Mouse (Mus musculus): Measurements from ENCODE around the gene Gm49320.

Gm49320 gene

DNA sequence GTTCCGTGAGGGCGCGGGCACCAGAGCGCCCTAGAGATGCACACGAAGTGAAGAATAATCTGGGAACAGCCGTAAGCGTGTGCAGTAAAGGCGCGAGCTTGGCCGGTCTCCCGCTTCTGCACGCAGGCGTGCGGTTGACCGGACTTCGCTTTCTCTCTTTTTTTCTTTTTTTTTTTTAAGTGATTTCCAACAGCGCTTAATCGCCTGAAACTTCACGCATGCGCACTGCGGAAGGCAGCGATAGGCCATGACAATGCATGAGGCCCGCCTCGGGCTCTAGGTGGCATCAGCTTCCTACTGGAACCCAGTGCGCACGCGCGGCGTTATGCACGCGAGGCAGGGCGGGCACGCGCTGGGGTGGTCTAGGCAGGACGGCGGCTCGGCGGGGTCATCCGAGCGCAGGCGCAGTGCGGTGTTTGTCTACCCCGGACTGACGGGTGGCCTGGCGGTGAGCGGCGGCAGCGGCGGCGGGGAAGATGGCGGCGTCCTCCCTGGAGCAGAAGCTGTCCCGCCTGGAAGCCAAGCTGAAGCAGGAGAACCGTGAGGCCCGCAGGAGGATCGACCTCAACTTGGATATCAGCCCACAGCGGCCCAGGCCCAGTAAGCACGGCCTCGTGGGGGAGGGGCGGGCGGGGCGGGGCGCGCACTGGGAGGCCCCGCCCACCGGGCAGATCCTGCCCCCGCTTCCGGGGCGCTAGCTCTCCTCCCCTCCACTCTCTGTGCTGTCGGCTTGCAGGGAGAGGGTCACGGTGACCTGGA lies at the start of gene Gm49320, which contains the start of gene Map2k7:
TSS of gene Gm49320 (plus strand) at position 432 of the 759 bp plus-strand sequence.
TSS of gene Map2k7 (plus strand) at position 307 of the 759 bp plus-strand sequence.
- DNase-seq (ENCODE audit: low read depth, low spot score), result peak; percentile 100

DNA sequence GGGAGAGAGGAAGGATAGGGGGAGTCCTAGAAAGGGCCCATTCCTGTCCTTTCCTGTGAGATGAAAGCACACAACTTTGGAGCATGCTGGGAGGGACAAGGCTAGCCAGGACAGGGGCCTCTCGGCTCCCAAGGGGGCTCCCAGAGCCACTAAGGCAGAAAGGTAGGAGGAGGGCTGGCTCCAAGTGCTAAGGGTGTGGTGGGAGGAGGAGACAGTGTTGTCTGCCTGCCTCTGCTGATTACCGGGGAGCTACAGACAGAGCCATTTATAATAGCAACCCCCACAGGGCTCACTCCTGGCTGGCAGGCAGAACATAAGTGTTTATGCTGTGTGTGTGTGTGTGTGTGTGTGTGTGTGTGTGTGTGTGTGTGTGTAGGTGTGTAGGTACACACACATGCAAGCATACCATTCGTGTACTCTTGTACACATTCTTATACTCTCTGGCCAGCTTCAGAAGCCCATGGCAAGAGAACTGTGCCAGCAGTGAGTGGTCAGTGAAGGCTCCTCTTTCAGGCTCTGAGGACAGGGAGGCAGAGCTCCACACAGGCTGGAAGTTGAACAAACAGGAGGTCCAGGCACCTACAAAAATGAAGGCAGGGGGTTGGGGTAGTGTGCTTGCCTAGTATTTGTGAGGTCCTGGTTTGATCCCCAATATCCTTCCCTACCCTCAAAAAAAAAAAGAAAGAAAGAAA lies 49.5 kb upstream of the Gm49320 start:
- DNase-seq (ENCODE audit: low read depth, low spot score), result no peak

DNA sequence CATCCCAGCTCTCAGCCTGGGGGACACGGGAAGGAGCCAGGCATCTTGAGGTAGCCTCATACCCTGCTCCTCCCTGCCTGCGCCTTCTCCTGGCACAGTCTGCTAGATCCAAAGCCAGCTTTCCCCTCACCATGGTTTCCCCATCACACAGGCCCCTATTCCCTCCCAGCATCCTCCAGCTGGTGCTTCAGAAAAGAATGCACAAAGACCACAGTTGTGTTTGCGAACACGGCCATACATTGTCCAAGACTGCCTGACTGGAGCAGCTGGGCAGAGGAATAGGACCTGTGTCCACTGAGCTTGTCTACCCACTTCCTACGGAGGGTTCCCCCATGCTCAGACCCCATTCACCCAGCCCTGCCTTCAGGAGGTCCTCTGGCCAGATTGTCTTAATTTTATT lies 46.4 kb upstream of the Gm49320 start:
- DNase-seq (ENCODE audit: low read depth, low spot score), result no peak

DNA sequence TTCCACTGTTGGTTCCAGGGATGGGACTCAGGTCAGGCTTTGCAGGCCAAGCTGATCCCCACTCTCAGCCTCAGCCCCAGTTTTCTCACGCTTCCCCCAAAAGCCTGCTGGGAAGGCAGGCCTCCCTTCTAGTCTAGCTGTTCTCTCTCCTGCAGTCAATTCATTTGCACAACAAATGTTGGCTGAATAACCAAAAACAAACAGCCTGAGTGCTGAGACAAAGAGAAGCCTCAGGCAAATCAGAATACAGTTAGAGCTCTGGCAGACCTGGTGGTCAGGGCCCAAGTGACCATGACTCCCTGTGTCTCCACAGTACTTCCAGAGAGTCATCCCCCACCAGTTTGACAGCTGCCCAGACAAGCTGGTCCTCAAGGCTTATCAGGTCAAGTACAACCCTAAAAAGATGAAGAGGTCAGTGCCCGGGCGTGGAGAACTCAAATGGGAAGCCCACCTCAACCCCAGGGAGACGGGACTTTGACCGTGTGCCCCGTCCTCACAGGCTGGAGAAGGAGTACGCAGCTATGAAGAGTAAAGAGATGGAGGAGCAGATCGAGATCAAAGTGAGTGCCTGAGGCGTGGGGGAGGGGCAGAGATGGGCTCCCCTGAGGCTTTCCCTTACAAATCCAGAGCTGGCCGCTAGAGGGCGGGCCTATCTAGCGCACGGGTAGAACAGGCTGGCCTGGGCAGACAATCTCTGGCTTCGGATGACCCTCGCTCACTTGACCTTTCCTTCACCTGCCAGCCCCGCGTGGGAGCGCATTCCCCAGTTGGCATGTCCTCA lies 45.7 kb upstream of the Gm49320 start:
- DNase-seq (ENCODE audit: low read depth, low spot score), result peak; percentile 81

DNA sequence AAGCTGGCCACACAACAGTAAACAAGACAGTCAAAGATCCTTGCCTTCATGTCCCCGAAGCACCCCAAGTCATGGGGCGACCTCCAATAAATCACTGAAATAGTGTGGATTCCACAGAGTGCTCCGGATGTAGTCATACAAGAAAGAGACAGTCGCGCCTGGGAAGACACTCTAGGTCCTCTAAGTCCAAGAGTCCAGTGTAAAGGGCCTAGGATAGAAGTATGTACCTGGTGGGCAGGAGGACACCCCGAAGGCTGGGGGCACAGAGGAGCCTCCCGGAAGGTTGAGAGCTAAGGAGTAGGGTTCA lies 45.1 kb upstream of the Gm49320 start:
- no peak for DNase-seq (ENCODE audit: low read depth, low spot score)

DNA sequence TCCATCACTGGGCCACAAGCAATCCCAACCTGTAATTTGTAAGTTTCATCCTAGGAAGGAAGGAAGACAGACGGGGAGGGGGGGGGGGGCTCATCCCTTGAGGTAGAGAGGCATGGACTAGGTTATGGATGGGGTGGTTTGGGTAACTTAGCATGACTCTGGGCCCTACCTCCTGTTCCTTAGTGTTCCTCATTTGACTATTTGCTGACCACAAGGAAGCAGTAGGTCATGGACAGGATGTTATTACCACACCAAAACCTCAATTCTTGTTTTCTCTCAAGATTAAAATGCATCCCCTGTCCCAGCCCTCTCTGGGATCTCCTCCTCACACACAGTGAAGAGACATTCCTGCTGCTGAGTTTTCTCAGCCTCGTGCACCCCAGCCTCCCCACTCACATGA lies 37.3 kb upstream of the Gm49320 start:
- DNase-seq (ENCODE audit: low read depth, low spot score), result no peak

DNA sequence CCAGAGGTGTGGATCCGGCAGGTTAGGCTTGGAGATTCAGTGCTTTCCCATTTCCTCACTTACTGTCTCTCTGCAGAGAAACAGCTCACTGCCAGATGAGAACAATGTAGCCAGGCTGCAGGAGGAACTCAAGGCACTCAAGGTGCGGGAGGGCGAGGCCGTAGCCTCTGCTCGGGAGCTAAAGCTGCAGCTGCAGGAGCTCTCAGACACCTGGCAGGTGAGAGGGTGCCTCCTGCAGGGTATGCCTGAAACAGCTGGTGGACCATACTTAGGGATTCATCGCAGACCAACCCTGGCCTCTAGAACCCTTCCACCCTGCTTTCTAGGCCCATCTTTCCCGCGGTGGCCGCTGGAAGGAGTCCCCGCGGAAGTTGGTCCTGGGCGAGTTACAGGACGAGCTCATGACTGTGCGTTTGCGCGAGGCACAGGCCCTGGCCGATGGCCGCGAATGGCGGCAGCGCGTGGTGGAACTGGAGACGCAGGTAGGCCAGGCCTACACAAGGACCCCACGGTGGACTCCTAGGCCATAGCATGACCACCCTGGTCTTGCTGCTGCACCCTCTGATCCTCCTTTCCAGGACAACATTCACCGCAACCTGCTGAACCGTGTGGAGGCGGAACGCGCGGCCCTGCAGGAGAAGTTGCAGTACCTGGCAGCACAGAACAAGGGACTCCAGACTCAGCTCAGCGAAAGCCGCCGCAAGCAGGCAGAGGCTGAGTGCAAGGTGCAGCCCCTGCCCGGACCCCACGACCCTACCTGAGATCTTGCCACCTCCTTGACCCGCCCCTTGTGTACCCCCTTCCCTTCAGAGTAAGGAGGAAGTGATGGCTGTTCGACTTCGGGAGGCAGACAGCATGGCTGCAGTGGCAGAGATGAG lies 33.2 kb upstream of the Gm49320 start:
- DNase-seq (ENCODE audit: low read depth, low spot score), result no peak

DNA sequence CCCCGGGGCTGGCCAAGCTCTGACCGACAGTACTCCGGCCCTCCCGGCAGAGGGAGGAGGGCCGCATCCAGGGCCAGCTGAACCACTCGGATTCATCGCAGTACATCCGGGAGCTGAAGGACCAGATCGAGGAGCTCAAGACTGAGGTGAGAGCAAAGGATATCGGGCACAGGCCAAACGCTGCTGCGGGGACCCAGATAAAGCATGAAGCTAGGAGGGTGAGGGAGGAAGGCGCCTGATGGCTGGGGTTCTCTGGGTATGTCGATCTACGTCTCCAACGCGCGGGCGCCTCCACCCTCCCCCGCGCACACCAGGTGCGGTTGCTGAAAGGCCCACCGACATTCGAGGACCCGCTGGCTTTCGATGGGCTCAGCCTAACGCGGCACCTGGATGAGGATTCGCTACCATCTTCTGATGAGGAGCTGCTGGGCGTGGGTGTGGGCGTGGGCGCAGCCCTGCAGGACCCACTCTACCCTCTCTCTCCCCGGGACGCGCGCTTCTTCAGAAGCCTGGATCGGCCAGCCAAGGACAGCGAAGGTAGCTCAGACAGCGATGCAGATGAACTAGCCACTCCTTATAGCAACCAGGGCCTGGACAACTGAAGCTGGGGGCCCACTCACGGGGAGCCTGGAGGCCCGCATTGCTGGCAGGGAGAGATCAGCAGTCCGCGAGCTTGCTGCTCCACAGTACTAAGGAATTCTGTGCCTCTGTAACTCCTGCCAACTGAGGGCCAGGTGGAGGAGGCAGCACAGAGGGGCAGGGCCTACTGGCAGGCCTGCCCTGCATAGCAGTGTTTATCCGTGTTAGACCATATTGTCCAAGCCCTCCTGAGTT lies 32.3 kb upstream of the Gm49320 start:
- no peak for DNase-seq (ENCODE audit: low read depth, low spot score)

DNA sequence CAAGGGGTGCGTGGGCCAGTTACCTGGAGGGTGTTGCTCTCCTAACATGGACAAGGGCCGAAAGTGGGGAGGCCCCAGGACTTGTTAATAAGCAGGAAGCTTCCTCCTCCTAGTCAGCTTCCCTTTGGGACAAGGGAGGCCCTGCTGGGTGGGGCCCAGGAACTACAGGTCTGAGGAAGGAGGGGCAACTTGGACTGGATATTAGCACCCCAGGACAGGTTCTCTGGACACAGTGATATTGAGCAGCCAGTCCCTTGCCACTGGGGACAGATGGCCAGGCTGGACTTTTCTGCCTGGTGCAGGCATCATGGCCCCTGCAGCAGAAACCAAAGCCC lies 31.7 kb upstream of the Gm49320 start:
- no peak for DNase-seq (ENCODE audit: low read depth, low spot score)

DNA sequence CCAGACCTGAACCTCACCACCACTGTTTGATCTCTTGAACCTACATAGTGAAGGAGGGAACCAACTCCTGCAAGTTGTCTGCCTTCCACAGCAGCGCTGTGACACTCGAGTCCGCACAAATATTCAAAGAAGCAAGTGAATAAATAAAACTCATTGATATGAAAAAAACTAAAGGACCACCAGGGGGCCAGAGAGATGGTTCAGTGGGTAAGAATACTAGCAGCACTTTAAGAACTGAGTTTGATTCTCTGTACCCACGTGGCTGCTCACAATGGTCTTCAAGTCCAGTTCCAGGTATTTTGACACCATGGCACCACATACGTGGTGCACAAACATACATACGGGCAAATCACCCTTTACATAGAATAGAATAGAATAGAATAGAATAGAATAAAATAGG lies 27.6 kb upstream of the Gm49320 start:
- DNase-seq (ENCODE audit: low read depth, low spot score), result no peak

DNA sequence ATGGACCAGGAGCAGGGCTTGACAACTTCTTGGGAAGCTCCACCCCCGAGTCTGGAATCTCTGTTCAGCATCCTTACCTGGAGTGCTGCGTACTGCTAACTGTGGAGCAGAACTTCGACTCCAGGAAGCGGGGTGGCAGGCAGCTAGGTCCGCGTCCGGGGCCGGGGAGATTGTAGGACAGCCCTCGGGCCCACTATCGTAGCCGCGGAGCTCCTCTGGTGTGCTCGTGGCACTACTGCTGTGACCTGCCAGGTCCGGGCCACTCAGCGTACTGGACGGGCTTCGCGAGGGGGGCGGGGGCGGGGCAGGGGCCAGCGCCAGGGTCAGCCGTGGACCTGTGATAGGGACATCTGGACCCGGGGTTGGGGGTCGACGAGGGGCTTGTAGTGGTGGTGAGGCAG lies 25.9 kb upstream of the Gm49320 start:
- no peak for DNase-seq (ENCODE audit: low read depth, low spot score)

DNA sequence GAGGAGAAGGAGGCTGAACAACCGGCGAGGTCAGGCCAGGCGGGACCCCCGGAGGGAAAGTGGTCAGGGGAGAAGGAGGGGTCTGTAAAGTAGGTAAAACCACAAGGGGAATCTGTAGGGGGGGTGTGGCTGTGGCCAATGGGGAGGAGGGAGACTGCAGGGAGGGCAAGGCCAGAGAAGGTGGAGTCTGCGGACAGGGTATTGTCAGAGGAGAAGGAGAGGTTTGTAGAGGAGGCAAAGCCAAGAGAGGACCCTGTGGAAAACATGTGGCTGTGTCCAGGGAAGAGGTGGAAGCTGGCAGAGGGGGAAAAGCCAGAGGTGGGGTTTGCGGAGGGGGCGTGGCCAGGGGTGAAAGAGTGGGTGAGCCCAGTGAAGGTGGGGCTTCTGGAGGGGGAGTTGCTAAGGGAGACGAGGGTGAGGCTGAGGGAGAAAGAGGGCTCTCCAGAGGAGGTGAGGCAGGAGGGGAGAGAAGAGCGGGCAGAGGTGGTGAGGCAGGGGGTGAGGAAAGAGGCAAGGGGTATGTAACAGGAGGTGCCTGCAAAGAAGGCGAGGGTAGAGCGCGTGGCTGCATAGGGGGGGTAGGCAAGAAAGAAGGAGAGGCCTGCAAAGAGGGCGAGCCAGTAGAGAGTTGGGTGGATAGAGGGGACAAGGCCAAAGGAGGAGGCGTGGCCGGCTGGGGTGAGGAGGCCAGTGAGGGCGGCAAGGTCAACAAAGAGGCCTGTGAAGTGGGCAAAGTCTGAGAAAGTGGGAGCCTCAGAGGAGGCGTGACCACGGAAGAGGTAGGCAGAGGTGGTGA lies 25.3 kb upstream of the Gm49320 start:
- no peak for DNase-seq (ENCODE audit: low read depth, low spot score)

DNA sequence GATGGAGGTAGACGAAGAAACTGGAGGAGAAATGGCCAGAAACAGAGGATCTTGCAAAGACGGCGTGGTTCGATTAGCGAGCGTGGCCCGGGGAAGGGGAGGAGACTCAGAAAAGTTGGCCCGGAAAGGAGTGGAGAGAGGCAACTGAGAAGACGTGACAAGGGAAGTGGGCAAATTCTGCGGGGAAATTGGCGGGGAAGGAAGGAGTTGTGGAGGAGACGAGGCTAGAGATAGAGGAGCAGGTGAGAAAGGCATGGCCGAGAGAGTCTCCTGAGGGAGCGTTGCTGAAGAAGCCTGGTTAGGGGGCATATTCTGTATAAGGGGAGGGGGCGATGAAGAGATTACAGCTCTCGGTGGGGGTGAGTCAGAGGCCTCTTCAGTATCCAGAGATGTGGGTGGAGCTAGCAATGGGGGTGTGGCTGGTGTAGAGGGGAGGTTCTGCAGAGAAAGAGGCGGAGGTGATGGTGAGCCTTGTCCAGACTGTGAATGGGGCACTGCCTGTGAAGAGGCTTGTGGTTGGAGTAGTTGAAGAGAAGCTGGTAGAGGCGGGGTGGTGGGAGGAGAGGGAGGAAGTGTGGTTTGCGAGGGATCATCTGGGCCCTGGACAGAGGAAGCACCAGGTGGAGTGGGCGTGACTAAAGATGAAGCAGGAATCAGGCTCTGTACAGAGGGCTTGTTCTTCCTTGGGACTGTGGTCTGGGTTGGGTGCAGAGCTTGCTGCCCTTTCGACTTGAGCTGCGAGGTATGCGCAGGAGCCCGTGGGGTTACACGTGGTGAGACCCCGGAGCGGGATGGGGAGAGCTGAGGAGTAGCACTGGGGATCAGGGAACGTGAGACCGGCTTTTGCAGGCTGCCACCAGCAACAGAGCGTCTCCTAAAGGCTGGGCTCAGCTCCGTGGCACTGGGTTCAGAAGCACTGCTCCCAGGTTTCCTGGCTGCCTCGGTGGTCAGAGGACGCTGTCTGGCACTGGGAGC lies 24.4 kb upstream of the Gm49320 start:
- no peak for DNase-seq (ENCODE audit: low read depth, low spot score)

DNA sequence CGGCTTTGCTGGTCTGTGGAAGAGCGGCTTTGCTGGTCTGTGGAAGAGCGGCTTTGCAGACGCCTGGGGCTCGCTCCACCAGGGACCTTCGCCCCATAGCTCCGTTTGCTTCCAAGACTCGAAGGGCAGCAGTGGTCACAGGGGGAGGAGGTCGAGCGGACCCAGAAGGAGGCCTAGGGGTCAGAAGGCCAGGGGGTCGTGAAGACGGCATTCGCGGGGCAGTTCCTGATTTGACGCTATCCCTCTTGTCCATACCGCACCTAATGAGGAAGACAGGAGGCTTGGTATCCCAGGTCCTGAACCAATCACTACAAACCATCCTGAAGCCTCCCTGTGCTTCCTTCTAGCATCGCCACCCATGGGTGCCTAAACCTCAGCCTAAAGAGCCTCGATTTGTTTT lies 22.4 kb upstream of the Gm49320 start:
- no peak for DNase-seq (ENCODE audit: low read depth, low spot score)

DNA sequence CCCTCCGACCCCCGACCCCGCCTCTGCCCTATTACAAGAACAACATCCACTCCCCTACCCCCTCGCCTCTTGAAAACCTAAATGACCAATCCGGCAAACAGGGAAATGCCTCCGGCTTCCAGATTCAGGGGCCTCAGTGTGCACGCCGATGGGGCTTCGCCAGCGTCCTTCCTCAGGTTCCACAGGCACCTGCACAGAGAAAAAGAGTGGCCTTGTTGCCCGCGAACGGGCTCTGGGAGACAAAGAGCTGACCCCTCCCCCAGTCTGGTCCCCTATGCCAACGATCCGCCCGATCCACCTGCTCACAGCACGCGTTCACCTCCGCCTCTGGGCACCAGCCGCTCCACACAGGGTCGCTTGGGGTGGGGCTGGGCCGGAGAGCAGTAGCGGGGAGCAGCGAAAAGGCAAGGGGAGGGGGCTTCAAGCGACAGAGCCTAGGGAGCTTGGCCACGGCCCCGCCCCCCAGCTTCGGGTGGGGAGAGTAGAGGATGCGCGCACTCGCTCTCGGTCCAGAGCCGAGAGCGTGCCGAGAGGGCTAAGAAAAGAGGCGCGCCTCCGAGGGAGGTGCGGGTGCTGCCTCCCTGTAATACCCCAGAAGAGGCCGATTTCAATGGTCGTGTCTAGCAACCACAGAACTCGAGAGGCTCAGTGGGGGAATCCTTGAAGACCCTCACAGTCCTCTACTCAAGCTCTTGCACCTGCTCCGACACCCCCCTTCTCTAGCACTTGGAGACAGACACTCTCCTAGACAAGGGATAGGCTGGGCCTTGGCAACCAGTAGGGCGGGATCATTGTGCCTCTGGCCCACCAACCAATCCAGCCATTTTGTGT lies 21.7 kb upstream of the Gm49320 start, which contains the start of gene Prr36:
TSS of gene Prr36 (minus strand) at position 669 of the 831 bp plus-strand sequence.
- DNase-seq (ENCODE audit: low read depth, low spot score), result peak; percentile 75

DNA sequence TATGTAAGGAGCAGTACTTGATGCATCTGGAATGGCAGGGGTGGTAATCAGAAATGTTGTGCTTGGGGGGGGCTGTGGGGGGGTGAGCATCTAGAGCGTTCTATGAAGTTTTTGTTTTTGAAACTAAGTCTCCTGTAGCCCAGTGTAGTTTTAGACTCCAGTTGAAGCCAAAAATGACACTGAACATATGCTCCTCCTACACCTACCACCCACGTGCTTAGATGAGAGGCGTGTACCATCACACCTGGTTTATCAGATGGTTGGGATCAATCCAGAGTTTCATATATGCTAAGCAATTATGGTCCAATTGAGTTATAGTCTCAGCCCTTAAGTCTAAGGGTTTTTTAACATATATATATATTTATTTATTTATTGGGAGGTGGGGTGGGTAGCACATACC lies 19.0 kb upstream of the Gm49320 start:
- no peak for DNase-seq (ENCODE audit: low read depth, low spot score)

DNA sequence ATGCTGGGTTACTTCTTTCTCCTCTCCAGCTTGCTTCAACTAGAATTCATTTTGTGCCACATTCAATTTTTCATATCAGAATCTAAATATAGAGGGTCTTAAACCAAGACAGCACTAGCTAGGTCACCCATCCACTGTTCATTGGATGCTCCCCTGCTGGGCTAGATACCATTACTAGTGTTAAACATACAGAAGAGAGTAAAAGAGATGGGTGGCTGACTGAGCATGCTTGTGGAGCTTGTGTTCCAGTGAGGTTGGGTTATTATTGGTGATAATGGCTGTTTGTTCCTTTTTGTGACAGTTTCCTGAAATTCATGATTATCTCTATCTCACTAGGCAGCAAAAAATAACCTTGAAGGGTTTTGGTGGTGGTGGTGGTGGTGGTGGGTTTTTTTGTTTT lies 16.6 kb upstream of the Gm49320 start:
- DNase-seq (ENCODE audit: low read depth, low spot score), result no peak

DNA sequence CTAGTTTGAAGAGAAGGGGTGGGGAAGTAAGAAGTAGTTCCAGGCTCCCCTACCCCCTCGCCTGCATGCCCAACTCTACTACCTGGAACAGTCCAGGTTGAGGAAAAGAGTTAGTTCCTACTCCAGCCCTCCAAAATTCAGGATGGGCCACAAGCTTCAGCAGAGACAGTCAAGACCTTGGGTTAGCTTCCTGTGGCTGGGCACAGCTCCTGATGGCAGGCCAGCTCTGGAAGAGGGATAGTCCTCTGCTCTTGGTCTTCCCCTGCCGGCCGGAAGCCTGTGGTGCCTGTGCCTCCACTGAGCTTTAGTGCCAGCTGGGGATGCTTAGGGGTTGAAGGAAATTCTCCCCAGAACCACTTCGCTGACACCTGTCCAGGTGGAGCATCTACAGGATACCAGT lies 12.3 kb upstream of the Gm49320 start:
- no peak for DNase-seq (ENCODE audit: low read depth, low spot score)

Data from WW6 (cell line).